Mouse (Mus musculus): Measurements from ENCODE around the gene Gpc6. TPM values are rescaled to one million over a fixed set of nuclear protein-coding genes. Genes with fewer than 3 reads are reported as not detected.

Gene Gpc6
- polyA plus RNA-seq, 1 experiment from 2014 or later = 37.7 TPM

DNA sequence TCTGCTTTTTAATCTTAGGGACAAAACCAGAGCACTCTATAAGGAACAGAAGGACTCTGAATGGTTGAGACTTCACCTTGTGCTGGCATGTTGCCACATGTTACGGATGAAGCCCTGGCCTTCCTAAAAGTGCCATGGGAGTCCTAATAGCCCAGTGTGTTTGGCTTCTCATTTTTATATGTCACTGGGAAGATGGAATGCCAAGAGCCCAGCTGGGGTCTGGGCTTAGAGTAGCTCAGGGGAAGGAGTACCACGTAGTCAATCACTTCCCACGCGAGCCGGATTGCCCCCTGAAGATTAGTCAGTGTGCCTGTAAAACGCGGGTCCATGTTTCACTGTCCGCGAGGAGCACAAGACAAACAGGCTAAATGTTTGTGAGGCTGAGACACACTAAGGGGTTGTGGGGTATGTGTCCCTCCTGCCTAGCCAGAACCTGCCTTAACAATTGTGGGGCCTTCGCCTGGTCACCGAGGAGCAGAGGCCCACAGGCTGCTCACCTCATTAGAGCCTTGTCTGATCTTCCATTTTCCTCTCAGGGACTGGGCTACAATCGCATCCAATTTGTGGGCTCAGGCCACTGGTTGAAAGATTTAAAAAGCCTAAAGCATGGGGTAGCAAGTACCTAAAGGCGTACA lies 852.9 kb downstream of the Gpc6 start:
- no peak overlapping the region for H3K4me3 ChIP-seq
- no peak for DNase-seq (ENCODE audit: low spot score)
- no peaks in the 10 kb centered on the region for H3K4me1 ChIP-seq
- H3K27ac ChIP-seq (replicated peaks) = no peak overlapping the region
- WGBS = 90% methylated on average over 13 of the region's 13 CpGs
- no peaks in the 10 kb centered on the region for H3K36me3 ChIP-seq
- no peaks in the 10 kb centered on the region for H3K27me3 ChIP-seq (ENCODE audit: low read depth, poor library complexity, severe bottlenecking)
- H3K9me3 ChIP-seq (replicated peaks) = no peaks in the 10 kb centered on the region

DNA sequence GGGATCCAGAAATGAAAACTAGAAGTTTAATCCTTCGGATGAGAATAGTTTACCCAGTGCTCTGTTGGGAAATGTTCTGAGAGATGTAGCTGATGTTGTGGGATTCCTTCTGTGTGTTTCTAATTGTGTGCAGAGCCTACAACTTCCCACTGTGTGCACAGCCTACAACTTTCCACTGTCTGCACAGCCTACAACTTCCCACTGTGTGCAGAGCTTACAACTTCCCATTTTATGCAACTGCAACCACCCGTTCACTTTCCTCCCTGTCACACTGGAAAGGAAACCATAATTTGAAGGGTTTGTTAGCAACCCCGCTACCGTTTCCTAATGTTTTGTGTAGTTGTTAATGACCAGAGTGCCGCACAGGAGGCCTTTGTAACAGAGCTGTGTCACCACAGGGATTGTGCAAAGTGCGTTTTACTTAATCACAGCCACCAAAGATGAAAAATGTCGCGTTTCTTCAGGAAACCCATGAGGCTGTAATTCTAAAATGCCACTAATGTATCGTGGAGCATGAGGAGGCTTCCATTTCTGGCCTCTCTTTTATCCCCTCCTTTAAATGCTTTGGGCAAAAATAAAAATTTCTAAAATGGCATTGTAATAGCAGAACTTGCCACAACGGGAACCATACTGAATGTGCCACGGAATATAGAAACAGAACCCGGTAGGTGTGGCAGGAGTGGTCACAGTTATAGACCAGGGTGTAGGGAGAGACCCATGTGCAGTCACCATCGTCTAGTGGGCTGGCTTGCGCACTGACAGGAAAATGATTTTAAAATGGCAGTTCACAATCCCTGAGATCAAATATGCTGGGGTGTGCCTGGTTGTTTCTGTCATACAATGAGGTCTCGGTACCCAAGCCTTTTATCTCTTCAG lies 853.7 kb downstream of the Gpc6 start:
- DNase-seq (ENCODE audit: low spot score) = no peak
- Histone ChIP-seq H3K9me3 (replicated peaks) (no peaks in the 10 kb centered on the region), H3K27ac (replicated peaks) (0 out of 2 replicates have a peak overlapping the region, but pooled peaks have one; percentile 38), H3K4me1 (peaks cover 4% of the 10 kb centered on the region), H3K4me3 (no peak overlapping the region), H3K36me3 (no peaks in the 10 kb centered on the region), H3K27me3 (ENCODE audit: low read depth, poor library complexity, severe bottlenecking) (no peaks in the 10 kb centered on the region)
- WGBS = 88% methylated on average over 15 of the region's 15 CpGs

DNA sequence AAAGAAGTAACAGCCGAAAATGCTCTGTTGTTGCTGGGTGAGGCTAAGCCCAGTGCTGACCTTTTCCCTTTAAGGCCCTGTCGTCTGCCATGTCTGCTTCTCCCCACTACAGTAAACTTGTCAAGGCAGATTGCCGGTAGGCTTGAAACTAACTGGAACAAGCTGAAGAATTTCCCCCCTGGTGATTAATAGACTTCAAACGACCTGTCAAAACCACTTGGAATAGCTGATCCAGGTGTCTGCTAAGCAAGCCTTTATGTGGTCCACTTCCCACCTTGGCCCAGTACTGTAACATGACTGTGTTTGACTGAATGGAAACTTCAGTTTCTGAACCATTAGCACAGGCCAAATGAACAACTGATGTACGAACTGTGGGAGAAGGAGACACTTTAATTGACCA lies 856.6 kb downstream of the Gpc6 start:
- 73% methylated on average over 5 of the region's 5 CpGs for WGBS
- no peak overlapping the region for H3K4me3 ChIP-seq

DNA sequence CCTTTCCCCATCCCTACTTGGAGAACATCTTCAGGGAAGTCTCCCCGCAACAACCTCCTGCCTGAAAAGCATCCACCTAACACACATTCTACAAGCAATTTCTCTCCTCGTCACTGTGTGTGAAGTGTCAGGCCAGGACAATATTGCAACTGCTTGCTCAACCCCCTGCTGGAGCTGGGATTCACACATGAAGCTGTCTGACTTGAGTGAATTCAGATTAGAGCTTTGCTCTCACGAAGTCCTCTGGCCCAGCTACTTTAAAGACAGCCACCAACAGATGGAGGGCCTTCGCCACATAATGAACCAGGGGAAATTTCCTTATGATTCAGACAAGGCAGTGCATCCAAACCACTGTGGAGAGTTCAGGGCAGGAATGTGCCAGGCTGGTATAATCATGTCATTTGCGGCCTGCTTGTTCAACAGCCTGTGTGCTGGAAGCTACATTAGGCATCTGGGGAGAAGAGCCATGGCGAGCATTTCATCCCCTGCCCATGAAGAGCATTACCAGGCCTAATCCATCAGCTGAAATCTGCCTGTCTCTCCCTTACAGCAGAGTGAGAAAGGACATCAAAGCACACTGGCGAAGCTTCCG lies 858.7 kb downstream of the Gpc6 start:
- Histone ChIP-seq H3K9me3 (replicated peaks) (no peaks in the 10 kb centered on the region), H3K27me3 (ENCODE audit: low read depth, poor library complexity, severe bottlenecking) (no peaks in the 10 kb centered on the region), H3K27ac (replicated peaks) (peak overlapping the region; percentile 33; the same call in 1 of the 2 replicates), H3K4me3 (no peak overlapping the region), H3K4me1 (peaks cover 29% of the 10 kb centered on the region), H3K36me3 (no peaks in the 10 kb centered on the region)
- DNase-seq (ENCODE audit: low spot score) = no peak
- 76% methylated on average over 8 of the region's 8 CpGs for WGBS

More for the DNA sequence above, 856.6 kb downstream of the Gpc6 start:
- DNase-seq (ENCODE audit: low spot score) = no peak
- Histone ChIP-seq H3K4me1 (peaks cover 24% of the 10 kb centered on the region), H3K36me3 (no peaks in the 10 kb centered on the region), H3K9me3 (replicated peaks) (no peaks in the 10 kb centered on the region), H3K27ac (replicated peaks) (no peak overlapping the region), H3K27me3 (ENCODE audit: low read depth, poor library complexity, severe bottlenecking) (no peaks in the 10 kb centered on the region)

DNA sequence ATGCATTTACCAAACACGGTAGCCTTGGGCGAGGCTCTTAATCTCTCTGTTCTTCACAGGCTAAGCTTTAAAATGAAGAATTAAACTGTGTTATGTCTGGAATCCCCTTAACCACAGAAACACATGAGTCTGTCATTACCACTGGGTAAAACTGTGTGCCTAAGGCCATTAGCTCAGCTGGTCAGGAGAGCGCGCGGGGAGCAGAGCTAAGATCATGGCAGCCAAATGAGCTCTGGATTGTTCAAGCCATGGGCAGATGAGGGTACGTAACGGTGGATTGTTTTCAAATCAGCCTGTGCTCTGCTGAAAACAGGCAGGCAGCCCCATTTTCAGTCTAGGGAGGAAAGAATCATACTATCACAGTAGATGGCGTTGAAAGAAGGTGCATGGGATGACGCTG lies 859.8 kb downstream of the Gpc6 start:
- Histone ChIP-seq H3K9me3 (replicated peaks) (no peaks in the 10 kb centered on the region), H3K27me3 (ENCODE audit: low read depth, poor library complexity, severe bottlenecking) (no peaks in the 10 kb centered on the region), H3K36me3 (no peaks in the 10 kb centered on the region), H3K4me1 (peaks cover 29% of the 10 kb centered on the region), H3K27ac (replicated peaks) (no peak overlapping the region), H3K4me3 (no peak overlapping the region)
- no peak for DNase-seq (ENCODE audit: low spot score)
- 93% methylated on average over 9 of the region's 9 CpGs for WGBS

DNA sequence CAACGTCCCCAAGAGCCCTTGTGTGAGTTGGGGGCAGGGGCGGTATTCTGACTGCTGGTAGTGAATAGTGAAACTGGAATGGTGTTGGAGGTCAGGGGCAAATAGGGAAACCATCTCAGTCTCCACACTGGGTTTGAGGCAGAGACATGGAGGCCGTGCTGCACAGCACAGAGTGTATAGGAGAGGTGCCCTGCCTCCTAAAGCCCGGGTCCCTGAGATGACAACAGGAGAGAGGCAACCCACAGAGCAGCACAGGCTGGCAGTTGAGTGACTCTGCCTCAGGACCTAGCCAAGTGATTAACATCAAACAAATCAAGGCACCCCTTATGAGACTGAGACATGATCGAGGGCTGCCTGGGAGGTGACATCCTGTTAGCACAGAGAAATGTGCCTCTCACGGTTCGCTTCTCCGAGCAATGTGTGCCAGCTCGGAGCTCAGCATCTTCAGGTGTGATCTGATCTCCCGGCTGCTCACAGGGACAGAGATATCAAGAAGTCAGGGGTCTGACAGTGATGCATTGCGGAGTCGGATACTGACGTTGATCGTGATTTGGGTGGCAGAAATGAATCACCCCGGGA lies 860.5 kb downstream of the Gpc6 start:
- Histone ChIP-seq H3K9me3 (replicated peaks) (no peaks in the 10 kb centered on the region), H3K4me1 (peaks cover 29% of the 10 kb centered on the region), H3K27ac (replicated peaks) (no peak overlapping the region), H3K36me3 (no peaks in the 10 kb centered on the region), H3K4me3 (no peak overlapping the region), H3K27me3 (ENCODE audit: low read depth, poor library complexity, severe bottlenecking) (no peaks in the 10 kb centered on the region)
- DNase-seq (ENCODE audit: low spot score) = no peak
- WGBS = 90% methylated on average over 15 of the region's 15 CpGs

DNA sequence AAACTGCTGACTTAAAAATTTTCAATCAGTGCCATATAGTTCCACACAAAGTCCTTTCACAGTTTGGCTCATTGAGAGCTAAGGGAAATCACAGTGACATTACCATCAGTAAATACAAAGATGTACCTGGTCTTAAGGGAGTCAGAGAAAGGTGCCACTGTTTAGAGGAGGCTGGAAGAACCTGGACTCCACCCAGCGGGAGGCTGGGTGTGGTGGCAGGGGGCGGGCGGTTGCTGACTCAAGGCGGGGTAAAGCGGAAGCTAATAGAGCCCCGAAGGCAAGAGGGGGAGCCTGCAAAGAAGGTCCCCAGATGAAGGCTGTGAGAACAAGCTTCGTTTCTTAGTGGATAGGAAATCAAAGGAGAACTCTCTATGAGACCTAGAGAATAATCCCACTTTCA lies 861.5 kb downstream of the Gpc6 start:
- DNase-seq (ENCODE audit: low spot score) = no peak
- 56% methylated on average over 7 of the region's 7 CpGs for WGBS
- Histone ChIP-seq H3K27ac (replicated peaks) (no peak overlapping the region), H3K9me3 (replicated peaks) (no peaks in the 10 kb centered on the region), H3K27me3 (ENCODE audit: low read depth, poor library complexity, severe bottlenecking) (no peaks in the 10 kb centered on the region), H3K36me3 (no peaks in the 10 kb centered on the region), H3K4me3 (no peak overlapping the region), H3K4me1 (peaks cover 29% of the 10 kb centered on the region)

DNA sequence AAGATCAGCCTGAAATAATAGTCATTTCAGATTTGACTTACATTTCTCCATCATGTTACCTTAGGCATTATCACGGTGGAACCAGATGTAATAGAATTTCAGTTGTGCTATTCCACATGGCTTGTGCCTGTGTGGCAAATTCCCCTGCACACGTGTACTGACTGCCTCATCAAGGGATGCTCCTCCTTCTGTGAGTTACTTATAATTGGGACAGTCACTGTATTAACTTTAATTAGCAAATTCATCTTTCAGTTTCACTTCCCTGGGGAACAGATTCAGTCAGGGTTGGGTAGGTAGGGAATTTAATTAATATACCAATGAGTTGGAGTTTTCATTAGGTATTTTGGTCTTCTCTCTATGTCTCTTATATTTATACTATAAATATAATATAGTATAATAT lies 869.8 kb downstream of the Gpc6 start:
- 0 out of 2 replicates have a peak, but pooled peaks cover 8% of the 10 kb centered on the region for H3K4me1 ChIP-seq
- H3K9me3 ChIP-seq (replicated peaks) = no peaks in the 10 kb centered on the region
- H3K36me3 ChIP-seq = no peaks in the 10 kb centered on the region
- no peak overlapping the region for H3K27ac ChIP-seq (replicated peaks)
- no peak overlapping the region for H3K4me3 ChIP-seq
- no peaks in the 10 kb centered on the region for H3K27me3 ChIP-seq (ENCODE audit: low read depth, poor library complexity, severe bottlenecking)
- 94% methylated on average over 2 of the region's 2 CpGs for WGBS
- DNase-seq (ENCODE audit: low spot score) = no peak

DNA sequence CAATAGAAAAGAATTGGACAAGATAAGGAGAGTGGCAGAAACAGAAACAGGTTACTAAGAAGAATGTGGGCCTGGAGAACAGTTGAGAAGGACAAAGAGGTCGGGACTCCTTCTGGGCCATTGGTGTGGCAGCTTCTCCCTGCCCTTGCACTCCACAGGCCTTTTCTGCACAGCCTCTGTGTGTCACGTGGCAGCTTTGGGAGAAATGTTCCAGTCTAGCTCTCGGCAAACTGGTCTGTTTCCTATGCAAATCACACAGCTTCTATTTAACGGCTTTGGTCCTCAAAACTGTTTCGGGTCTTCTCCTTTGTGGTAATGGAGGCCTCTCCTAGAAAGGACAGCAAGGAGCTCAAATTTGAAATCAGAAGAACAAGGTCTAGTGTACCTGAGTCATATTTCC lies 871.5 kb downstream of the Gpc6 start:
- Histone ChIP-seq H3K36me3 (no peaks in the 10 kb centered on the region), H3K4me1 (peaks cover 16% of the 10 kb centered on the region)
- WGBS = 85% methylated on average over 5 of the region's 5 CpGs

DNA sequence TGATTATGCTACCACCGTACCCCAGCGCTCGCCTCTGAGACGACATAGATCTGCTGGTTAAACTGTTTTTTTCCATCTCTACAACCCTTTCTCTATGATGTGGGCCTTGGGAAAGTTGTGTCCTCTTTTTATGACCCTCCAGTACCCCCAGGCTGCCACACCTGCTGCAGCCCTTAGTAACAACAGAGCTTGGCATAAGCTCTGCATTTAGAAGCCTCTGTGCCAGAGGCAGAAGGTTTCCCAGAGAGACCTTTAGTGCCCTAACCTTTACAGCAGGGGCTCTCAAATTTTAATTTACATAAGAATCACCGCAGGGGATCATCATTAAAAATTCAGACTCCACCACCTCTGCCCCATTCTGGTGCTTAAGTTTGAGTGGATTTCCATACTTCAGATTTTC lies 875.3 kb downstream of the Gpc6 start:
- Histone ChIP-seq H3K9me3 (replicated peaks) (no peaks in the 10 kb centered on the region), H3K36me3 (no peaks in the 10 kb centered on the region), H3K27ac (replicated peaks) (no peak overlapping the region), H3K4me3 (no peak overlapping the region), H3K27me3 (ENCODE audit: low read depth, poor library complexity, severe bottlenecking) (no peaks in the 10 kb centered on the region), H3K4me1 (peaks cover 13% of the 10 kb centered on the region)
- no peak for DNase-seq (ENCODE audit: low spot score)
- 86% methylated on average over 5 of the region's 5 CpGs for whole genome bisulfite sequencing

More for the DNA sequence above, 871.5 kb downstream of the Gpc6 start:
- H3K4me3 ChIP-seq = no peak overlapping the region
- no peaks in the 10 kb centered on the region for H3K9me3 ChIP-seq (replicated peaks)
- no peak for DNase-seq (ENCODE audit: low spot score)
- no peak overlapping the region for H3K27ac ChIP-seq (replicated peaks)
- no peaks in the 10 kb centered on the region for H3K27me3 ChIP-seq (ENCODE audit: low read depth, poor library complexity, severe bottlenecking)

DNA sequence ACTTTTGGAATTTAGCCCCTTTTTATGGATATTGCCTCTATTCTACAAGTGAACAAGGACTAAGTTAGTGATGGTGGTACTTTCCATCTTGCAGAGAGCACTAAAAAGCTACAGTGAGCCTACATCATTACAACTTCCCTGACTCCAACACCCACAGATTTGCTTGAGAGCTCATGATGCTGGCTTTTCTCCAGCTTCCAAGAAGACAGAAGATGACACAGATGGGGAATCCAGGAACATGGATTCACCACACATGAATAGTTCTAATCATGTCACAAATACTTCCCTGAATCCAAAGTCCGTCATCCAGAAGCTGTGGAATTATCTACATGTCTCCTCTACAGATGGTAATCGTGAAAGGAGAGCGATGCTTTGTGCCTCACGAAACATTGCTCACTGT lies 882.7 kb downstream of the Gpc6 start:
- no peak overlapping the region for H3K27ac ChIP-seq (replicated peaks)
- H3K4me1 ChIP-seq = 0 out of 2 replicates have a peak, but pooled peaks cover 4% of the 10 kb centered on the region
- no peaks in the 10 kb centered on the region for H3K36me3 ChIP-seq
- WGBS = 97% methylated on average over 4 of the region's 4 CpGs
- no peaks in the 10 kb centered on the region for H3K27me3 ChIP-seq (ENCODE audit: low read depth, poor library complexity, severe bottlenecking)
- no peak overlapping the region for H3K4me3 ChIP-seq
- no peaks in the 10 kb centered on the region for H3K9me3 ChIP-seq (replicated peaks)
- DNase-seq (ENCODE audit: low spot score) = no peak

DNA sequence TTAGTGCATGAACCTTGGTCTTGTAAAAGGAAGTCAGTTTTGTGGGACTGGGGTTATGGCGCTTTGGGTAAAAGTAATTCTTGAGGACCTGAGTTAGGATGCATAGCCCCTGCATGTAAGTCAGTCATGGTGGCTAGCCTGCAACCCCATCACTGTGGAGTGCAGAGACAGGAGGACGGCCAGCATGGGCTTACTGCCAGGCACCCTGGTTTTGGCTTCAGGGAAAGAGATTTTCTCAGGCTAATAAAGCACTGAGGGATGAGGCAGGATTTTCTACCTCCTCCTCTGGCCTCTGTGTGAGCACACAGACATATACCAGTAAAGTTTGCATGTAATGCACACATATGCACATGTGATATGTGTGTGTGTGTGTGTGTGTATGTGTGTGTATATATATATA lies 883.2 kb downstream of the Gpc6 start:
- DNase-seq (ENCODE audit: low spot score) = no peak
- no peak overlapping the region for H3K4me3 ChIP-seq
- WGBS = 92% methylated on average over 2 of the region's 2 CpGs
- 0 out of 2 replicates have a peak, but pooled peaks cover 4% of the 10 kb centered on the region for H3K4me1 ChIP-seq
- no peaks in the 10 kb centered on the region for H3K36me3 ChIP-seq
- no peak overlapping the region for H3K27ac ChIP-seq (replicated peaks)
- no peaks in the 10 kb centered on the region for H3K27me3 ChIP-seq (ENCODE audit: low read depth, poor library complexity, severe bottlenecking)
- H3K9me3 ChIP-seq (replicated peaks) = no peaks in the 10 kb centered on the region

Data from midbrain, embryonic 10.5 days (tissue).